Mouse (Mus musculus) ES-CJ7 (cell line): ENCODE data around the gene Cyp3a11.
"Not testable (repeated sequence)": the region's sequence is repeated elsewhere in the genome, so short reads cannot be mapped to it uniquely, and the experiment has no call there.

Experiments
- DNase-seq: peaks from one replicate; pipeline ENCODE4 v3.0.0; 2011; ENCODE audit warnings: low read depth, low spot score

The Cyp3a11 gene

GRCm38 (mm10) chr5:145879688-145880087 lies at the start of gene Cyp3a11:
TSS of gene Cyp3a11 (minus strand) at chr5:145879964.
- DNase-seq = no peak

- DNase-seq = no peak
Observed at GRCm38 (mm10) chr5:145912912-145913311, 33.1 kb upstream of the Cyp3a11 start.

- DNase-seq = no peak
Observed at GRCm38 (mm10) chr5:145911781-145912180, 32.0 kb upstream of the Cyp3a11 start.

- peak; percentile 84 for DNase-seq
Observed at GRCm38 (mm10) chr5:145906937-145907336, 27.2 kb upstream of the Cyp3a11 start.

GRCm38 (mm10) chr5:145904535-145904934 lies 24.8 kb upstream of the Cyp3a11 start:
- no peak for DNase-seq

- DNase-seq = no peak
Observed at GRCm38 (mm10) chr5:145903349-145903748, 23.6 kb upstream of the Cyp3a11 start.

- DNase-seq = no peak
Observed at GRCm38 (mm10) chr5:145900436-145900990, 20.7 kb upstream of the Cyp3a11 start.

- DNase-seq = no peak
Observed at GRCm38 (mm10) chr5:145897271-145897670, 17.5 kb upstream of the Cyp3a11 start.

GRCm38 (mm10) chr5:145881207-145881606 lies 1.4 kb upstream of the Cyp3a11 start:
- DNase-seq = no peak

GRCm38 (mm10) chr5:145867433-145867832 lies 12.3 kb downstream of the Cyp3a11 start:
- DNase-seq = not testable (repeated sequence)

GRCm38 (mm10) chr5:145805796-145806195 lies 74.0 kb downstream of the Cyp3a11 start, which contains the start of gene Cyp3a44:
TSS of gene Cyp3a44 (minus strand) at chr5:145805874.
- not testable (repeated sequence) for DNase-seq
